Mouse (Mus musculus) cerebellum, postnatal 25 days (tissue): Measurements from ENCODE around the gene Slc33a1.

Experiments used
- DNase-seq, 2 experiments: peaks; one replicate each; pipeline ENCODE4 v3.0.0; 2021; ENCODE audit warnings: mixed read lengths in 2 of 2

The Slc33a1 gene

DNA sequence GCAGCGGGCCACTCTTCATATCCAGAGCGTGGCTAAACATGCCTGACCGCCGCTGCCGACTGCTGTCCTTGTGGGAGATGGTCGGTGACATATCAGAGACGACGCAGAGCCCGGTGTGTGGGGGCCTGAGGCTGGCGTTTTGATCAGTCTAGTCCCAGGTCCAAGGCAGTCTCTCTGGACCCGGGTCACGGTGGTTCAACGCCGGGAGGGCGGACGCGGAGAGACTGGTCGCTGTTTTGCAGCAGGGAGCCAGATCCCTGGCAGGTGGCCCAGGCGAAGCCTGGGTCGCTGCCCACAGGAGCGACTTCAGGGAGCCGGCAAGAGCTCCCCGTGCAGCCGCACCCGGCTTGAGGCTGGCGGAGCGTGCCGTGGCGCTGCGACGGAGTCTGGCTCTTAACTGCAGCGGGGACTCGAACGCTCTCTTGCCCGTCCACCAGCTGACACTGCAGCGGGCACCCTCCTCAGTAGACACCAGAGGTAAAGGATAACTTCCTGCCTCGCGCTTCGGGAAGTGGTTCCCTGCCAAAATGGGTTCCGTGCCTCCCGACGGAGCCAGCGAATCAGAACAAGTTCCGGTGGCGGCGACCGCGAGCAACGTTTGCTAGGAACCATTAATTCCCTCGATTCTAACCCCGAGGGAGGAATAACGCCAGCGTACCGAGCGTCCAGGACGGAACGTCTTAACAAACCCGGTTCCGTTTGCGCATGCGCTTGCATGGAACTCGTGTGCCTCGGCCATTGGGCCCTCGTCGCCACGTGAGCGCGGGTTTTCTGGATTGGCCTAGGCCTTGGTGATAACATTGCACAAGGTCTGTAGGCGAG, at the start of gene Slc33a1:
Slc33a1 (minus strand) TSS at position 669 of the 822 bp plus-strand sequence.
- DNase-seq, result peak; percentile 99 to 100

DNA sequence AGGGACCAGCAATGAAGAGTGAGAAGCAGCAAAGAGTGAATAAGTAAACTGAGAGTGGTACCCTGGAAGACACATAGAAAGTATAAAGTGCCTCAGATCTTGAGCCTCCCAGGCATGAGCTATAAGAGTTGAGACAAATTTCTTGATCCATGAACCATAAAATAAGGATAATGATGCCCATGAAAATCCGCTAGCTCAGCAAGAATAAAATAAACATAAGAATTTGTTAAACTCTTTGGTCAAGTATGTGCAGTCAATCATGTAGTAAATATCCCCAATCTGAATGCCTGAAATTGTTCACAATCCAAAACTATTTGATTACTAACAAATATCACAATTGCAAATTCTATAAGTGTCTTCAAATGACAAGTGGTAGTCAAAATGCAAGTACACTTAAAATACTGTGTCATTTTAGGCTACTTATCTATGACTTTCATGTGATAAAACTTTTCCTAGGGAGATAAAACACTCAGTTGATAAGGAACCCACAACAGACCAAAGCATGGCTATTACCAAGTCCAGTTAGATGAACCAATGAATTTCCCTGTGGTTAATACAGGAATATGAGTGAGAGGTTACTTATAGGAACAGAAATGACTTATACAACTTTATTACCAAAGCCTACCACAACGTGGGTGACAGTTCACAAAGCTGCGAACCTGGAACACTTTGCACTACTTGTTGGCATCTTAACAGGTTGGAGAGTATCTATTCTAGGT, 24.3 kb upstream of the Slc33a1 start:
- no peak for DNase-seq

DNA sequence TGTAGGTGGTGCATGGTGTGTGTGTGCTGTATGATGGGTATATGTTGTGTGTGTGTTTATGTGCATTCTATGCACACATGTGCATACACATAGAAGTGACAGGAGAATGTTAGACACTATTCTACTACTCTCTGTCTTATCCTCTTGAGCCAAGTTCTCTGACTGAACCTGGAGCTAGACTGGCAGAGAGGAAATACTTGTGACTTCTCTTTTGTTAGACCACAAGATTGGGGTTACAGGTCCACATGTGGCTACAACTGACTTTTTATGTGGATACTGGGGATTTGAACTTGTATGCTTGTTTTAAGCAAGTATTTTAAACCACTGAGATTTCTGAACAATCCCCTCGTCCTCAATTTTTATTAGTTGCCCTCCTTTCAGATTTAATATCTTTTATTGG, 22.1 kb upstream of the Slc33a1 start:
- DNase-seq, result no peak

DNA sequence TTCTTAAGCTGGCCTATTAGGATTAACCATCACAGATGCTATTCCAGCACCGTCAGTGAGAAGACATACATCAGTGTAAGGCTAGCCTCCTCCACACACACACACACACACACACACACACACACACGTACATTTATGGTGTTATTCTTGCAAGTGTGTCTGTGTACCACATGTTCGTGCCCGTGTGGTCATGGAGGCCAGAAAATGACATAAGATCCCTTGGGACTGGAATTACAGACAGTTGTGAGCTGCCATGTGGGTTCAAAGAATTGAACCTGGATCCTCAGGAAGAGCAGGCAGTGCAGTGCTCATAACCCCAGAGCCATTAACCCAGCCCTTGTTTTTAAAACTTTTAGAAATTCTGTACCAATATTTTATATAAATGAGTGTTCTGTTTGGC, 13.3 kb upstream of the Slc33a1 start:
- DNase-seq, result no peak

DNA sequence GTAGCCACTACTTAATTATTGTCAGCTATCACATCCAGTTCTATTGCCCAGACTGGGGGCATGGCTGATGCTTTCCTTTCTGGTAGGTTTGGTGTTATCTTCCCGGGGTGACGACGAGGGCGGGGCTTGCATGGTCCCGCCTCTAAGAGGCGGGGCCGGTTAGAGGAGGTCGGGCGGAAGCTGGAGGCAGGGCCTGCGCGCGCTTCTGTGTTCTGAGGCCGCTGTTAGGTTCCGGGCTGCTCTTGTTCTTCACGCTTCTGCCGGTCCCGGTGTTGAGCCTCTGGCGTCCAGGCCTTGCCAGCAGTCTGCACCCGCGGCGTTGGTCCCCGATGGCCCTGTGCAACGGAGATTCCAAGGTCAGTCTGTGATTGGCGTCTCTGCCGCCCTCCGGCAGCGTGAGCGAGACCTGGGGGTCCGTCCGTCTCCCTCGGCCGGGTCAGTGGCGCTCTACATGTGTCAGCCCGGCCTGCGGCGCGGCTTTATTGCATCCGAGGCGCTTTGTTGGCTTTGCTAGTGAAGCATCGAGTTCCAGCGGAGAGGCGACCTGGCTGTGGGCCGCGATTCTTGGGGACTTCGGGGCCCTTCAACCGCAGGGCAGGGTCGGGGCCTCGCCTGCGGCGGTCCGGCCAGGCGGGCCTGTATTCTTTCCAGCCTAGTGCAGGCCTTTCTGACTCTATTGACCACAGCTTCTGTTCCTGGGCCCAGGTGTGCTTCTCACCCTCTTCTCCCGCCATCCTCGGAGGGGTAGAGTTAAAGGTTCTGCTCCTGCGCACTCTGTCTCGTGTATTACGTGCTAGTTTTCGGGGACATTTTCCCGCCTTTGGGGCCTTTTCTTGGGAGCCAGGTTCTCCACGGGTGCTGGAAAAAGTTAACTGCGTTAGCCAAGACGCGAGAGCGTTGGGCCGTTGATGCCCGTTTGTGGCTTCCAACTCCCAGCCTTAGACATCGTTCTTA, 11.7 kb upstream of the Slc33a1 start, which contains the start of gene Gmps:
Gmps (plus strand) TSS at position 152 of the 954 bp plus-strand sequence.
- DNase-seq, result peak; percentile 91 to 94

DNA sequence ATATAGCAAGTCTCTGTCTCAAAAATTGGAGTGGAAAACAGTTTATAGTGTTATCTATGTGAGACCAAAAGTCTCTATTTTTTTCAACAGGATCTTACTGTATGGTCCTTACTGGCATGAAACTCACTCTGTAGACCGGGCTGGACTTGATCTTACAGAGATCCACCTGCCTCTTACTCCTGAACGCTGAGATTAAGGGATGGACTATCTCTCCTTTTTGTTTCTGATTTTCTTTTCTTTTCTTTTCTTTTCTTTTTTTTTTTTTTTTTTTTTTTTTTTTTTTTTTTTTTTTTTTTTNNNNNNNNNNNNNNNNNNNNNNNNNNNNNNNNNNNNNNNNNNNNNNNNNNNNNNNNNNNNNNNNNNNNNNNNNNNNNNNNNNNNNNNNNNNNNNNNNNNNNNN, 1.4 kb upstream of the Slc33a1 start:
- no peak for DNase-seq

DNA sequence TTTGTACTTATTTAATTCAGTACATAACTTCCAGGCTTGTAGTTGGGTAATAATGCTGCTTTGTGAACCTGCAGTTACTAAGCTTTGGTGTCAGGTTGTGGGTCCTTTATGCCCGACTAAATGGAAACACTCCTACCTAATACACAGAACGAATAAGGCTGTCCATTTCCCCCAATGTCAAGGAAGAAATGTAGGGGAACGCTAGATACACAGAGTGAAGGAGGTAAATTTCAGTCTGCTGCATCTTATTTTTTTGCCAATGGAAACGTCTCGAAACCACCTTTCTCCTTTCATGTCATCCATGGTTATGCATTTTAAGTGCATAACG, 318 bp upstream of the Slc33a1 start:
- no peak for DNase-seq

DNA sequence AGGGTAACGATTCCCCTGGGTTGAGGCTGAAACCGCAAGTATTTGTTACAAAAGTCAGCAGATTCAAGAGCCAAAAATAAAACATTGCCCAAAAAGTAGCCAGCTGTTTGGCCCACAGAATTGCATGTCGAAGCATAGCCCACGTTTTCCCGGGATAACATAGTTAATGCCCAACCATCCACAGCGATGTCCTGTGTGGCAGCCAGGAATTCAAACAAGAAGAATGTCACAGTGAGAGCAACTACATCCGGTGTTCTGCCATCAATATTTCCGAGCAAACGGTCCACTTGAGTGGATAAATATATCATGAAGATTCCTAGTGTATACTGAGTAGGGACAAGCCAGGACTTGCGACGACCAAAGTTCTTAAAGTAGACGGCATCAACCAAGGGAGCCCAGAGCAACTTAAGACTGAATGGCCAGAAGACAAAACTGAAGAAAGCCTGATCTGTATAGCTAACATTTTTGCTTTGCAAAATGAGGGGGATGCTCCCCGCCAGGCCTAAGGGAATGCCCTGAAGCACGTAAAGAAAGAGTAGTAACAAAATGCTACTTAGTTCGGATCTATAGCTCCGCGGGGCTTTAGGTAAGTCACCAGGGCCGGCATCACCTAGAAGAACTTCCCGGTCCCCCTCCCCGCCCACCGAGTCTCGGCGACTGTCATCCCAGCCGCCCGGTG, 1.0 kb downstream of the Slc33a1 start:
- no peak for DNase-seq

DNA sequence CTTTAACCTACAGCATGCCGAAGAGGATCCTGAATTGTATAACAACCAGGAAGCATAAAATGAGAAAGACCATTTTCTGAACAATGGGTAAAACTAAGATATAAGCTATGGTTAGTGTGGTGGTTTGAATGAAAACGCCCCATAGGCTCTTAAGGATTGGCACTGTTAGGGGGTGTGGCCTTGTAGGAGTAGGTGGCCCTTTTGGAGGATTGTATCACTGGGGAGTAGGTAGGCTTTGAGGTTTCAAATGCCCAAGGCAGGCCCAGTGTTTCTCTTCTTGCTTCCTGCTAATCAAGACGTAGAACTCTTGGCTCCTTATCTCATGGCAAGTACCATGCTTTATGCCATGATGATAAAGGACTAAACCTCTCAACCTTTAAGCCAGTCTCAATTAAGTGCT, 14.7 kb downstream of the Slc33a1 start:
- DNase-seq, result no peak

DNA sequence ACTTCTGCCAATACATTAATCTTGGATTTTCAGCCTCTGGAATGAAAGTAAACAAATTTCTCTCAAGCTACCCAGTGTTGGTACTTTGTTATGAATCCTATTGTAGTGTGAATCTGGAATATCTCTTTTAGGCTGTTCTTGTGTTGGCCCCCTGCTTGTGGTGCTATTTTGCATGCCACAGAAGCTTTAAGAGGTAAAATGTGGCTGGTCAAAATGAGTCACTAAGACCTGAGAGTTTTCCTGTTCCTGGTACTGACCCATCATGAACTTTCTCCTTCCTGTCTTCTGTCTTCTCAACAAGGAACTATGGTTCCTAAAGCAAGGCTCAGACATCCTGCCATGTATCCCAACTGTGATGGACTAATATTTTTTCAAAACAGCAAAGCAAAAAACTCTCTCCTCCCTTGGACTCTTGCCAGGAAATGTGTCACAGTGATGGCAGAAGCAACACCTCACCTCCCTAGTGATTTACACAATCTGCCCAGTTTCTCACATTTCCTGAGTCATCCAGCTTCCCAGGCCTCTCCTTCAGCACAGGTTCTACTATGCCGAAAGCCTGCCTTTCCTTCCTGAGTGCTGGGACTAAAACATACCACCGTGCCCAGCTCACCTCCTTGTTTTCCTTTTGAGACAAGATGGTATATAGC, 23.2 kb downstream of the Slc33a1 start:
- peak; percentile 28 to 57 for DNase-seq

DNA sequence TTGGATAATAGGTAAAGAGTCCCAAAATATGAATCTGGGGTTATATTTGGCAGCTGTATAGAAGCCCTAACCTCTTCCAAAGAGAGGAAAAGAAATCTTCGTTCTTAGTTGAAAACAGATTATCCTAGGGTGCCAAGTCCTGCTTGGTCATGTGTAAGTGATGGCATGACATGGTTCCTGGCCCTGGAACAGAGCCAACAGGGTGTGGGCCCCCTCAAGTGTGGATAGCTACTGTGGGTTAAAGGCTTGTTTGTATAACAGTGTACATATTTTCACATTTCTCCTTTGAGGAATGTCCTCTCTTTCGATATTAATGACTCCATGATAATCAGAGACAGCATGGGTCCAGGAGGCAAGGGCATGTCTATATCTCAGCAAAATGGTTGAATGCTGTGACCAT, 25.6 kb downstream of the Slc33a1 start:
- DNase-seq, result no peak

DNA sequence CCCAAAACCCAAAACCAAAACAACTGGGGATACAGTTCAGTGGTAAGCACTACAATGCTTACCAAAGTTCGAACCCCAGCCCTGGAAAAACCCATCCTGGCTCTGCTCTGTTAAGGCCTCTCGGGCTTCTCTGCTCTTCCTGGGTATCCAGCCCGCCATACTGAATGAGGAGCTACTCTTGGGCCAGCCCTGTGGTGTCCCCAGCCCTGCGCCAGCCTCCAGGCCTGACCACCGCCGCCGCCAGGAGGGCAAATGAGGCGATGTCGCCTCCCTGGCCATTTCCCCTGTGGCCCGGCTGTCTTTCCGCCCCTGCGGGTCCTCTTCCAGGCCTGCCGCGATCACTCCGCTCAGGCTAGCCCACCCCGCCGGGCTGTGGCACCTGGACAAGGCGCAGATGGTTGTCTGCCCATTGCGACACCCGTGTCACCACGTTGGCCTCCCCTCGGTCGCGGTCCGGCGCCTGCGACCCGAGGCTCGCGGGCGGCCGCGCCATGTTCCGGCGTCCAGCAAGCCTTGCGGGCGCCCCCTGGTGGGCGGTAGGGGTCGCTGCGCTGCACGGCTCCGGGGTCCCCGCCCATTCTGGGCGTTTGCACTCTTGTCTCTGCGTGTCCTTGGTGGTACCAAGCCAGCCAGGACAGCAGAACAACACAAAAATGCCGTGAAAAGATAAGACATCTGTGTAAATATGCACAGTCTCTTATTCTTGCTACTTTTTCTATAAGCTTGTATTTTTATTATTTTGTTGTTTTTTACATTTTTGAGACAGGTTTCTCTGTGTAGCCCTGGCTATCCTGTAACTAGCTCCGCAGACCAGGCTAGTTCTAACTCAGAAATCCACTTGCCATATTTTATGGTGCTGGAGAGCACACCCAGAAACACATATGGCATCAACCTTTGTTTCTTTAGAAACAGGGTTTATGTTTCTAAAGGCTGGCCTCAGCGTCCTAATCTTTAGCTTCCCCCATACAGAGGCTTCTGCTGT, 35.4 kb downstream of the Slc33a1 start, which contains the start of gene E130311K13Rik:
E130311K13Rik (minus strand) TSS at position 595 of the 982 bp plus-strand sequence.
- DNase-seq, result peak; percentile 92 to 95

DNA sequence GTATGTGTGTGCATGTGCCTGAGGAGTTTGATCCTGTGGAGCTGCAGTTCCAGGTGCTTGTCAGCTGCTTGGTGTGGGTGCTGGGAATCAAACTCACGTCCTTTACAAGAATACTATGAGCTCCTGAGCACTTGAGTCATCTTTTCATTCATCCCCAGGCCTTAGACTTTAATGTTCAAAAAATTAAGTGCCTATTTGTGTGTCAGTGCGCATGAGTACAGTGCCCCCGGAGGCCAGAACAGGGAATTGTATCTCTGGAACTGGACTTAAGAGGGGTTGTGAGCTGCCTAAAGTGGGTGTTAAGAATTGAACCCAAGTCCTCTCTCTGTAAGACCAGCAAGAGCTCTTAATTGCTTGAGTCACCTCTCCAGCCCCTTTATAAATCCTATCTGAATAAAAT, 44.9 kb downstream of the Slc33a1 start:
- peak in 1 of 2 experiments; percentile 42 for DNase-seq

DNA sequence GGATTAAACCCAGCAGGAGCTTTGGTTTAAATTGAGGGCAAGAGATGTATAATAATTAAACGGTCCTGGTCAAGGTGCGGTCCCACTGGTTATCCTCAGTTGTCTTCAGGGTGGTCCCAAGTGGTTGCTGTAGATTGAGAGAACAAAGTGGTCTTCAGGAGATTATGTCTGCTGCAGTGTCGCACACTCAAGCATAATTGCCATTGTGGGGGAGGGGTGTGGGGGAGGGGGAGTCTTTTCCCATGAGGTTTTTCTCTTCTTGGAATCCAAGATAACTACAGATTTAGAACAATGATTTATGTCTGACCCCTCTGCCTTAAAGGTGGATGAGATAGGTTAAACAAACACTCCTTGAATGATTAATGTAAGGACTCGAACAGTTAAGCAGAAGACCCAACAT, 54.3 kb downstream of the Slc33a1 start:
- DNase-seq, result no peak

DNA sequence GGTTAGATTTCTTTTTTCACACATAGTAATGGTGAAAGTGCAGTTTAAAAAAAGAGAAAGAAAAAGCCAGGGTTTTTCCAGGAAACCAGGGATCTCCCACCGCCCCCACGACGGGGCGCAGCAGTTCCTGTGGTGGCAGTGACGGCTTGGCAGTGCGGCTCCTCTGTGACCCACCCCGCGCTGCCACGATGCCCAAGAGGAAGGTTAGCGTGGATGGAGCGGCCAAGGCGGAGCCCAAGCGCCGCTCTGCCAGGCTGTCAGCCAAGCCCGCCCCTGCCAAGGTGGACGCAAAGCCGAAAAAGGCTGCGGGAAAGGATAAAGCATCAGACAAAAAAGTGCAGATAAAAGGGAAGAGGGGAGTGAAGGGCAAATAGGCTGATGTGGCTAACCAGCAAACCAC, 59.3 kb downstream of the Slc33a1 start:
- DNase-seq, result peak; percentile 47 to 61

DNA sequence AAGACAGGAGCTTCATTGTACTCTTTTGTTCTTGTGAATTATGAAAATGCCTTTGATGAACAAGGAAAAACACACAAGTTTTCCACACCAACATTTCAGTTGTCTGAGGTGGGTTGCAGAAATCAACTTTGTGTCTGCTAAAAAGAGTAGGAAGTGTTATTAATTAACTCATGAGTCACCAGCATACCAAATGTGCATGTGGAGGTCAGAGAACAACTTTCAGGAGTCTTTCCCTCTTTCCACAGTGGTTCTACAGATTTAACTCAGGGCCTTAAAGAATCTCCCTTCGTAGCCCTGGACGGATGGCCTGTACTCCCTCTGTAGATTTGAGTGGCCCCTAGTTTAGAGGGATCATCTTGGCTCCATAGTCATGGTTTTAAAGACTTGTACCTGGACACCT, 60.4 kb downstream of the Slc33a1 start:
- no peak for DNase-seq

DNA sequence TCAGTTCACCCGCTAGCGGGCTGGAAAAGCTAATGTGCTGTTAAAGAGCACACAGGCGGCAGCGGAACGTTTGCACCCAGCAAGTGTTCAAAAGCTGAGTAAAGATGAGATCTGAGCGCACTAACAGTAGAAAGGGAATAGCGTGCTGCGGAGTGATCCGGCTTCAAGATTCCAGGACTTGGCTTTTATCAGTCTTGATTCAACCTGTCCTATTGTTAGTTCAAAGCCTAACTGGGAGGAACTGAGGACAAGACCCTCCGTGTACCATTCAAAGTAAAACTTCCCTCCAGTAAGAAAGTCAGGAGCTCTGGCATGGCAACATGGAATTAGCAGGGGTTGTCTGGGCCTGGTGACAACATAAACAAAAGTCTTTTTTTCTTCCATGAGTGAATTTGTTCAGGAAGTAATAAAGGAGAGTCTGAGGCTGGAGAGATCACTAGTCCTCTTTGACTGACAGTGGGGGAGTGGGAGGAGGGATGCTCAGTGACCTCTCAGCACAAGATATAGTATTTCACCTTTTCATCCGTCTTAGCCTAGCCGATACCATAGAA, 64.5 kb downstream of the Slc33a1 start:
- peak in 1 of 2 experiments; percentile 7 for DNase-seq

DNA sequence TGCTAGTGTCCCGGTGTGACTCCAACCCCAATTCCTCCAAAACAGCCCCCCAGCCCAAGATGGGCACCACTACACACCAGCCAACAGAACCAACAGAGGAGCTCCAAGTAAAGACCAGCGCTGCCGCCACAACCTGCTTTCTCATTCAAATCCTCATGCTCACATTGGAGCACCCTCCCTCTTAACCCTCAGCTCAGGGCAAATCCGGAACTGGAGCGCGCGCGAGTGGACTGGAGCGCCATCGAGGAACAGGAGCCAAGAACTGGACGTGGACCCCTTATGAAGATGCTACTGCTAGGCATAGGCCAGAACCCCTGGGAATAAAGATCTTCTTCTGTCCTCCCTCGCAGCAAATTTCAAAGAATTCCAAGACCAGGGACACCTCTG, 65.3 kb downstream of the Slc33a1 start, which contains the start of gene Plch1:
Plch1 (minus strand) TSS at position 164 of the 387 bp plus-strand sequence.
- DNase-seq, result peak; percentile 47 to 72

DNA sequence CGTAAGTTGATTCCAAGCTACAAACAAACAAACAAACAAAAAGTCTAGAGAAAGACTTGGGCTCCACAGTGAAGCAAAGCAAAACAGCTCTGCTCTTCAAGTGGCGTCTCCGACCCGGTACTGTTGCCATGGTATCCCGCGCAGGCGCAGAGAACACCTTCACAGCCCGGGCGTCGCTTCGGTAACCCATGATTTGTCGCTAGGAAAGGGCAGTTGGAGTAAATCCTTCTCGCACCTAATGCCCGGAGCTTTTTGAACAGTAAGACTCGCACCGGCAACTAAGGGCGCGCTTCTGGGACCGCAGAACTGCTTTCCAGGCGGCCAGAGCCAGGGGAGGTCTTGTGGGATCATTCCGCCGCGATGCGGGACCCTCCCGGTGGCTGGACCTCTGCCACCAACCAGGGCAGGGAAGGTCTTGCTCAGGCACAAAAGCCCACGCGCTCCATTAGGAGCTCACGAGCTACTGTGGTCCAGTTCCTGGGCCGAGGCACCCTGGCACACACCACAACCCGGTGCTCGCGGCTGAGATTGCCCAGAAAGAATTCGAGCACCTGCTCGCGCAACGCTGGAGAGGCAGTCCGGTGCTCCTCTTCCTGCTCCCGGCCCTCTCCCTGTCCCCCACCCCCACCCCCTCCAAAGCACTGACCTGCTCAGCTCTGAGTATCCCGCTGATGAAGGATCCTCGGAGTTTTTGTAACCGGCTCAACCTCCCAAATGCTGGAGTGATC, 65.8 kb downstream of the Slc33a1 start:
- peak; percentile 78 to 90 for DNase-seq
